Mouse (Mus musculus) brain, embryonic 14.5 days (tissue): ENCODE measurements around the gene Rheb.

ENCODE experiments used
- CTCF ChIP-seq: fragments of 200-500 bp; IDR thresholded peaks from 2 replicates; pipeline ENCODE4 v1.5.1; 2012; ENCODE audit warnings: inconsistent platforms, mild to moderate bottlenecking, moderate library complexity, borderline replicate concordance; ENCODE audit not compliant: insufficient read depth, insufficient read length; ENCODE audit errors: extremely low read depth
- POLR2A ChIP-seq: fragments of 200-500 bp; IDR thresholded peaks from 2 replicates; pipeline ENCODE4 v1.6.1; 2012; ENCODE audit warnings: mild to moderate bottlenecking, inconsistent platforms, borderline replicate concordance; ENCODE audit not compliant: poor library complexity, insufficient read depth, insufficient read length, severe bottlenecking; ENCODE audit errors: extremely low read depth

DNA sequence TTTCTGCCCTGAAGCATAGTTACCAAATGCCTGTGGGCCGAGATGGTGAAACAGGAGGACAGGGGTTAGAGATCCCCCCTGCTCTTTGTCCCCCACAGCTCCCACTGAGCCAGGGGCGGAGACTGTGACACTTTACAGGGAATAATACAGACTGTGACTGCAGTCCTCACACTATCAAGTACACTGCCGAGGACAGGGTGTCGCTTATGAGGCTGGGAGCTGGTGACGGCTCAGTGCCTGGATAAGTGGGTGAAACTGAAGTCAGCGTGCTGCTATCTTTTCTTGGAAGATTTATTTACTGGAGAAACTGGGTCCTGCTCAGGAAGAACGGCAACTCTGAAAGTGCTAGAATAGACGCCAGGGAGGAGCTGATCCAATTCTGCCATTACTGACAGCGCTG, 47.4 kb upstream of the Rheb start:
- TF ChIP-seq CTCF = no peak
- TF ChIP-seq POLR2A = no peak
